Mouse (Mus musculus) adrenal gland, postnatal 10 days (tissue): ENCODE measurements around the gene Pigk. TPM values are rescaled to one million over a fixed set of nuclear protein-coding genes. Genes with fewer than 3 reads are reported as not detected.

ENCODE experiments used
- DNase-seq: peaks from one replicate; pipeline ENCODE4 v3.0.0; 2021; ENCODE audit warnings: mixed read lengths
- total RNA-seq, 2 experiments: library from RNA; stranded (reverse); gene quantifications; 2 replicates each; pipeline ENCODE4 v1.2.3; 2021

Pigk gene
- total RNA-seq, 2 experiments from 2014 or later: 44.6 to 48.7 TPM

DNA sequence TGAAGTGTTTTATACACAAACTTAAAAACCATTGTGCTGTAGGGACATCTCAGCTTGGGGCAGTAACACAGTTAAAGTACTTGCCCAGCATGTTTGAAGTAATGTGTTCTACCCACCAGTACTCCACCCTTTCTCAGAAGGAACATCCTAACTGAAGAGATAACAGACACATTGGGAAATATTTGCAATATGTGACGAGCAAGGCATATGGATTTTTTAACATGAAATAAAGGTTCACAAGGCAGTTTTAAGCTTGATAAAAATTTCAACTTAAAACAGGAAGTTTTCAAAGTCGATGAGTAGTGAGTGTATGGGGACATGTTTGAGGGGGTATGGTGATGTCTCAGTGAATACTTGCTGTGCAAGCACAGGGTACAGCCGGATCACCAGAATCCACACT, 222.4 kb downstream of the Pigk start:
- no peak for DNase-seq

DNA sequence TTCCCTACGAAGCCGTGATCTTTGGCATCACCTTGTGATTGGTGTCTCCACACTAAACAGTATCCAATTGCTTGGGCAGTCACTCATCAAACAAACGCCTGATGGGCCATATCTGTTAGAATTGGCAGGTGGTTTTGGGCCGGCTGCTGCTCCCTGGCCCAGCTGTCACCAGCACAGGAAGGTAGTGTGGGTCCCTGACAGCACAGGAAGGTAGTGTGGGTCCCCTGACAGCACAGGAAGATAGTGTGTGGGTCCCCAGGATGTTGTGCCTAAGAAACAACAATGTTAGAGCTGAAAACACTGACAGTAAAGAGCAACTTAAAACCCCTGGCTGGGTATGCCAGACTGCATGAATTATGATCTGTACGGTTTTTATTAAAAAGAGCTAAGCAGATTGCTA, 227.8 kb downstream of the Pigk start:
- no peak for DNase-seq

DNA sequence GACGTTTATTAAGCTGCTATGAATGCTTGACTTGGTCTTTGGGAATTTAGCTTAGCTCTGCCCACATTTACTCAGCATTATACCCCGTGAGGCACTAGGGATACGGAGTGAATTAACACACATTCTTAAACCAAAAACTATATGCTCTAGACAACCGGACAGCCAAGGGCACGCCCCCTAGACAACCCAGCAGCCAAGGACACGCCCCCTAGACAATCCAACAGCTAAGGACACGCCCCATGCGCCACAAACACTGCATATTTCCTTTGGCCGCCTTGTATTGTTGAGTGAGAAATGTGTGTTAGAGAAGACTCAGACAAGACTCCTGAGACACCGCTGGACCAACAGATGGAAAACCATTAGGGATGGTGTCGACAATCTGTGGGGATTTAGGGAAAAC, 229.1 kb downstream of the Pigk start:
- no peak for DNase-seq

DNA sequence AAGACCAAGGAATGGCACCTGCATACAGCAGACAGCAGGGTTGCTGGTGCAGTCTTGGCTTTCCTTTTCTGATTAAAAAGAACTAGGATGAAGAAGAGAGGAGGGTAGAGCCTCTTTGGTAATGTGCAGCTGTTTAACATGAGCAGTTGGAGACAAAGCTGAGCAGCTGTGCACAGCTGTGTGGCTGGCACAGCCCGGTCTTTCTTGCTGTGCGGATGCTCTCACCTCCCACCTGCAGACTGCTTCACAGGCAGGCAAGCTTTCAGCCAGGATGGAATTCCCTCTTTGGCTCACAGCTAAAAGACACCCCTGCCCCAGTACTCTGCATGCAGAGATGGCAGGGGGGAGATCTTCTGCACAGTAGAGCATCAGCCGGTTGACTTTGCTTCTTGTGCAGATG, 230.9 kb downstream of the Pigk start:
- no peak for DNase-seq

DNA sequence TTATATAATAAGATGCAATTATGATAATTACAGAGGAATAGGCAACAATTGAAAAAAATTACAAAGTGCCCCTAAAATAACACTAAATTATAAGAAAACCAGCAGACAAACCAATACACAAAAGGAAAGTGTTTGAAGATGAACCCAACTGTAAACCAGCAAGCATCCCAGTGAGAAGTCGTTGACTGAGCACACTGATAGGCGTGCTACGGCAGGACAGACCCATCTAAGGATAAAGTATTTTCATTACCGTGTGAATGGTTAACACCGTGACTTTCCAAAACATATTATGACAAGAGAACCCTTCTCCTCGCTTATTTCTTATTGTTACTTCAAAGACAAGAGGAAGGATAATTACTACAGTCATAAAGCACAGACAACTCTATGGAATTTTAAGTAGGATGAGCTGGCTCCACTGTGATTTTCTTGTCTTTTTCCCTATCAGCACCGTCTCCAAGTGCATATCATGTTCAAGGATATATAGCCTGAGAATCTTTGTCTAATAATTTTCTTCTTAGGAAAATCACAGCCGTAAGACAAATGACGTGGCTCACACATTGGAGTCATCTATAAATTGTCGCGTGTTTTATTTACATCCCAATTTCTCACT, 233.2 kb downstream of the Pigk start:
- no peak for DNase-seq

DNA sequence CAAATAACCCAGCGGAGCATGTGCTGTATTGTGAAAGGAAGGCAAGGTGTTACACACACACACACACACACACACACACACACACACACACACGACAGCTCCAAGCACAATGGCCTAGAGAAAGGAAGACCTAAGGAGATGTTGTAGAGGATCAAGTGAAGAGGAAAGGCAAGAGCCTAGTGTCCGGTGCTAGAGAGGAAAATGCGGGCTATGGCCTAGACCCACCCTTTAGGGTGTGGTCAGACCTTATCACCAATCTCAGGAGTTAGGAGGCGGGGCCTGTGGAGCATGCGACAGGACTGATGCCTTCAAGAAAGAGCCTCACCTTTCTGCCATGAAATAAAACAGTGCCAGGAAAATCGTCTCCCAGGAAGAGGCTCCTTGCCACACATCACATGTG, 234.7 kb downstream of the Pigk start:
- no peak for DNase-seq

DNA sequence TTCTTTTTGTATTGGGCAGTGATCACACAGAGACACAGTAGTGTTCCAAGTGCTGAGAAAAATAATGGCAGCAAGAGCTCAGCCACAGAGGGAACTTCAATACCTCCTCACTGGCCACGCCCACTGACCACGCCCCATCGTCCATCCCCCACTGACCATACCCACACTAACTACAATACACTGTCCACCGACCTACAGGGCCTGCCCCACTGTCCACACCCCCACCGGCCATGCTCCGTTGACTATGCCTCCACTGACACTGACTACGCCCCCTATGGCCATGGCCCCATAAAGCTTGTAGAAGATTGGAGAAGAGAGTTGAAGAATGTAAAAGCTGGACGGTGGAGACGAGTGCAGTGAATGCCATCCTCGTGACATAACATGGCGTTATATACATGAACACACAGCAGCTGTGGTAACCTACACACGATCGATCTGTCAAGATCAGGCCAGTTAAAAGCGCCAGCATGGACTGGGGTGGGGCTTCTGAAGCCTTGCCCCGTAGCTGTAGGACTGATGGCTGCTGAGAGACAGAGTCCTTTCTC, 235.4 kb downstream of the Pigk start:
- no peak for DNase-seq

DNA sequence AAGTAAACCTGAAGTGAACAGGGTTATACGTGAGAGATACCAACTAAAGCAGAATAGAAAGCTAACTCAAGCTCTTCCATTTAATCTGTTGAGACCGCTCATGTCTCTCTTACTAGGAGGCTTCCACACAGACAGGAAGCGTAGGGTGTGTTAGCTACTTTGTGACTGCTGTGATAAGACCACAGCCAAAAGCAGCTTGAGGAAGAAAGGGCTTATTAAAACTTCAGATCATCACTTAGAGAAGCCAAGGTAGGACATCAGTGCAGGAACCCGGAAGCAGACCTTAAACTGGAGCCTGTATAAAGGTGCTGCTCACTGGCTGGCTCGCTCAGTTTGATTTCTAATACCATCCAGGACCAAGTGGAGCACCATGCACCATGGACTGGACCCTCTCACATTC, 236.4 kb downstream of the Pigk start:
- no peak for DNase-seq

DNA sequence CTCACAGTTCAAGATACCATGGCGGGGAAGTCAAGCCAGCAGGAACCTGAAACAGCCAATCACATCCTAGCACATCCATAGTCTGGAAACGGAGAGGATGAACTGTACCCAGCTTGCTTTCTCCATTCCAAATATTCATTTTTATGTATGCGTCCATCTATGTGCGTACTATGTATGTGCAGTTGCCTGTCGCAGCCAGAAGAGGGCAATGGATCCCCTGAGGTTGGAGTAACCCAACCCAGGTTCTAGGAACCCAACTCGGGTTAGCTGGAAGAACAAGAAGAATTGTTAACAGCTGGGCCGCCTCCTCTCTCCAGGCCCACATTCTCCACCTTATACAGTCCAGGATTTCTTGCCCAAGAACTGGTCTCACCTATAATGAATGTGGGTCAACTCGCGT, 237.0 kb downstream of the Pigk start:
- no peak for DNase-seq

DNA sequence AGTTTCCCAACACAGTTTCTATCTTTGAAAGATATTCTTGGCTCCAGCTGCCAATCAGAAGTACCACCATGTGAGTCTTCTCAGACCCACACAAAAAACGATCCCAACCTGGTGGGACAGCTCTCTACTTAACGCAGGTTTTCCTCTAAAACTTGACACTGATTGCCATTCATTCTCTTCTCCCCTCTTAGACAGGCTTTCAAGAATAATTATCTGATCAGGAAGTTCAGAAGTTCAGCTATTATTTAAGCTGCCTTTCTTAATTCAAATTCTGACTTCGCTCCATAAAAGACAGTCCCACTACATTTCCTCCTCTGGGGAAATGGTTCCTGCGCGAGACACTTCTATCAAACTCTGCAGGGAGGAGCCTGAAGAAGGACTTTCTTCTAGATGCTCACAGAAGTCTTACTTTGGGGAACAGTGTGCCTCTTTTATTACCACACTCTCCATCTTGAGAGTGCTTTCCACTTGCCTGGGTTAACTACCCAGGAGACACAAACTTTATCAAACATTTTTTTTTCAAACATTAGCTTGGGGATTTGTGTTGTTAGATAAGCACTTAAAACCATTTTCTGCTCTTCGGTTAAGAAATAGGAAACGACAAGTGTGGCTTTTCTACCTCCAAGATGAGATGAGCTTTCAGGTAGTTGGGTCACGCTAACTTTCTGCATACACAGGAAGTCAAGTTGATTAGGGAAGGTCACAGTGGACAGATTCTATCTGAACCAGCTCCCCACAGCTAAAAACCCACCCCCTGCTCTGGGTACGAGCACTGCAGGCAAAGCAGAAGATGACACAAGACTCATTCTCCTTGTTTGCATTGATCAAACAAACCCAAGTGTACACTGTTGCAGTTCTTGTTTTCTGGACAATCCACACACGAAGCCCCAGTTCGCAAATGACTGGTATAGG, 238.0 kb downstream of the Pigk start:
- DNase-seq: no peak

DNA sequence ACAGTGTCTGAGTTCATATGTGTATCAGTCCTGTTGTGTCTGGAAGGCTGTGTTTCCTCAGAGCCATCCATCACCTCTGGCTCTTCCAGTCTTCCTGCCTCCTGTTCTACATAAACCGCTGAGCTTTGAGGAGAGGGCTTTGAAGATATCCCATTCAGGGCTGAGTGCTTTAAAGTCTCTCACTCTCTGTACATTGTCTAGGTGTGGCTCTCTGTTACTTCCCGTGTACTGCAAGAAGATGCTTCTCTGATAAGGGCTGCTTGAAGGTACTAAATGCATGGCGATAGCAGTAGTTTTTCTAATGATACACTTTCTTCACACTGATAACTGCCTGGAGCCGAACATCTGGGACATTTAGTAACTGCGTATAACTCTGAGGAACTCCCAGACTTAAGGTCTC, 242.1 kb downstream of the Pigk start:
- no peak for DNase-seq

DNA sequence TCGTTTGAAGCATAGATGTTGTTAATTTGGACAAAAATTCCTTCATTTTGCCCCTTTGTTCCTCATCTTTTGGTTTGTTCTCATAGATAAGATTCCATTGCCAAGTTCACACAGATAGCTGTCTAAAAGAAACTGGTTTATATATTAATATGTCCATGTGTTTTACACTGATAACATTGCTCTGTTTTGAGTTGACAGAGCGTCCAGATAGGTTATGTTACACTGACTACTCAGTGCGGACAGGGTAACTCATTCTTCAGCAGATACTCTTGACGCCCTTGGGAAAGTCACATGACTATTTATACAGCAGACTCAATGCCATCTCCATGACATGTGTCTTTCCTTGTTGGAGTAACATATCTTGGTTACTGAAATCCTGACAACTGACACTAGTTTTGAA, 242.9 kb downstream of the Pigk start:
- no peak for DNase-seq

DNA sequence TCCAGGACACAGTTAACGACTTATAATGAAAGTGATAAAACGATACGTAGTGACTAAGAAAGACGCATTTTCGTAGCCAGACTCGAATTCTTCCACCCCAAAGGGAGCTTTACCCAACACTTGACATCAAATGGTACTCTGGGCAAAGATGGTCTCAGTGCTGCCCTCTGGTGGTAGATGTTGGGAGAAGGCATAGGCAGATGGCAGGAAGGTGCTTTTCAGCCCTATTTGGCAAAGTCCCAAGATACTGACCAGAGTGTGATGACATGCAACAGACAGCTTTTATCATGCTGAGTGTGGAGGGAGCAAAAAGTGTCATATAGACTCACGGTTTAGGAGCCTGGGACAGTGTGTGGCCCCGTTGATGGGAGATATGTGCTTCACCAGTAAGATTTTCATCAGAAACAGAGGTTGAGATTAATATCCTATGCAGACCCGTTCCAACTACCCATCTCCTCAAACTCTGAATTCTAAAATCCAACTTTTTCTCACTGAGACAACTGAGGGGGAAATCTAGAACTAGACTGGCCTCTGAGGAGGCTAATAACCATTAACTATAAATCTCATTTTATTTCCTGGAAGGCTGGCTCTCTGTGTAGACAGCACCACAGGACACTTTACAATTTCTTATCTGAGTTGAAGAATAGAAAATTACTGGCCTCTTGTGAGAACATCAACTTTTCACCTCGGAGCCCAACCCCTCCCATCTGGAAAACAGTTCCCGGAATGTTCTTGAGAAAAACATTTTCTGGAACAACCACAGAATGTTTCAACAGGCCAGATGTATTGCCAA, 244.7 kb downstream of the Pigk start:
- peak; percentile 77 for DNase-seq

DNA sequence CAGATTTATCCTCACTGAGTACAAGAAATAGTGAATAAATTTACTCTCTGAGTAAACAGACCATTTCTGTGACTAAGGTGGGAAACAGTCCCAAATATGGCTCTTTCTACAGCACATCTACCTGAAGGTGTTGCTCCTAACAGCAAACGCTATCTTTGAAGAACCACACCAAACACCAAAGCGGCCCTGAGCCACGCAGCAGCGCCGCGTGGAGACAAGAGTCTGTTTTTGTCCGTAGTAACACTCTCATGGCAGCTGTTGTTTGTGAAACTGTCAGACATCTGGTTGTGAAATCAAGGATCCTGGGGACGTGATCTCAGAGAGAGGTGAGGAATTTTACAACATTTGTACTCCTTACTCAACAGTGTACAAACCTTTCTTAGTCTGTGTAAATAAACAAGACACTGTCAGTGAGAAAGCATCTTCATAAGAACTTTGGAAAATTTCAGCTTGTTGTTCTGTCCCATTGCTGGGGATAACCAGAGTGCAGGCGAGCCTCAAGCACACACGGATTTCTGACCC, 248.0 kb downstream of the Pigk start:
- DNase-seq: no peak

DNA sequence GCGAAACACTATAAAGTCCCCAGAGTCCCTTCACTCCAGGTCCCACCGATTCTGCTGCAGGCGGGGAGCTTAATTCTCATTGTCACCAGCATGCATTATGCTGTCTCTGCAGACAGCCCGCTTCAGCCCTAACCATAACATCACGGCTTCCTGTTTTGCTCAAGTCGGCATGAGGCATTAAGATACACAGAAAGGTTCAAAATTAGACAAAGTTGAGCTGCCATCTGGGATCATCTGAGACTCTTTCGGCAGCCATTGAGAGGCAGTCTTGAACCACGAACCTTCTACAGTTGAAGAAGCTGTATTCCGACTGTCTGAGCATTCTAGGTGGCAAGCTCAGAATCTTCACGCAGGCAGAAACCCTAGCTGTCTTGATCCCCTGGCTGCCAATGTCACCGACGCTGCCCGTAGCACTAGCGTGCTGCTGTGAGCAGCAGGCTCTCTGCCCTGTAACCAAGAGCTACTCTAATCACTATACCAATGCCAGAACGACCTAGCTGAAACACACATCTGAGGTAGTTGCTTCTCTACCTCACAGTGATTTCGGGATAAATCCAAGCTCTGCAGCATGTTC, 256.0 kb downstream of the Pigk start:
- DNase-seq: no peak

DNA sequence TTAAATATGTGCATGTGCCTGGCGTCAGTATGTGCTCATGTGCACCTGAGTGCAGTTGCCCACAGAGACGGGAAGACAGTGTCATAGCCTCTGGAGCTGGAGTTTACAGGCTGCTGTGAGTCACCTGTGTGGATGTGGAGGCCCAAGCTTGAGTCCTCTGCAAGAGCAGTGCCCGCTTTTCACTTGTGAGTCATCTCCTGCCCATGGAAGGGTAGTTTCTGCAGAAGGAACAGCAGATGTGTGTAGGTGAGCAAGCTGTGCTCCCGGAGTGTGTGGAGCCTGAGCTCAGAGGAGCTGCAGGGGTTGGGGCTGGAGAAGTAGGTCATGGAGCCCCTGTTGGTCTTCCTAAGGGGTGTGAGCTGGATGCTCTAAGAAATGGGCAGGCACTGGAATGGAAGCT, 257.5 kb downstream of the Pigk start:
- no peak for DNase-seq

DNA sequence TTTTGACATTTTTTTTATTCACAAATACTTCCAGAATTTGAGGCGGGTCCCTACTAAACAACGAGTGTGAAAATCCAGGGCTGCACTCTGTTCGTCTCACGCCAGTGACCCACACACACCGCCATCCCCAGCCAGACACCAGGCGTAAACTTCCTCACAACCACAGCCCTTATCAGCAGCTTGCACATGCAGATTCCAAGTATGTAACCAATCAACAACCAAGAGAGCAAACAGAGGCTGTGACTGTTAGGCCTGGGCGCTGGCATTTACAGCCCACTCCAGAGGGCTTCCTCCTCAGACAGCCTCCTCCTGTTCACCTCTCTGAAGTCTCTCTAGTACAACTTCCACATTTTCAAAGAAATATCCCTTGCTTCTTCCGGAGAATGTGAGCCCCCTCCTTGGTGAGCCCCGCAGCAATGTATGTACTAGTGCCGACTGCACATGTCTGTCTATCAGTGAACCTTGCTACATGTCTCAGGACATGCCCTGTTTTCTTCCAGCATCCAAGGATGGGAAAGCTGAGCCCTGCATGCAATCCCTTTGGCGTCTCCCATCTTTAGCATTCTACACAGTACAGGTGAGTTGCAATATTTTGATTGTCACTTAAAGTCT, 265.7 kb downstream of the Pigk start:
- DNase-seq: no peak

DNA sequence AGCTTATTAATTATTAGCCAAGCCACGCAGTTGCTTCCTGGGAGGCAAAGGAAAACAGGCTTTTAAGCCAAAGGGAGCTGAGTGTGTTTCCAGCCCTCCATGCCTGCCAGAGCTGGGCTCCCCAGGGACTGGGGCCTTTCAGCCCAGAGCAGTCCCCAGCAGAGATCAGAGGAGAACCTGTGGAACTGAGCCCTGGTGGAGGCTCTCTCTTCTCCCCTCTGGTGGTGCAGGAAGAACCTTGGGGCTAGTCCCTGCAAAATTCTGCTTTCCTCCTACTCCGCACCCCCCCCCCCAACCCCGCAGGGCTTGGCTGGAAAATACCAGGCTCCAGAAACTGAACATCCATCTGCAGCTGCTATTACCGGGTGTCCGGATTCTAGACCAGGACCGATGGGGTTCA, 266.5 kb downstream of the Pigk start:
- peak; percentile 51 for DNase-seq

DNA sequence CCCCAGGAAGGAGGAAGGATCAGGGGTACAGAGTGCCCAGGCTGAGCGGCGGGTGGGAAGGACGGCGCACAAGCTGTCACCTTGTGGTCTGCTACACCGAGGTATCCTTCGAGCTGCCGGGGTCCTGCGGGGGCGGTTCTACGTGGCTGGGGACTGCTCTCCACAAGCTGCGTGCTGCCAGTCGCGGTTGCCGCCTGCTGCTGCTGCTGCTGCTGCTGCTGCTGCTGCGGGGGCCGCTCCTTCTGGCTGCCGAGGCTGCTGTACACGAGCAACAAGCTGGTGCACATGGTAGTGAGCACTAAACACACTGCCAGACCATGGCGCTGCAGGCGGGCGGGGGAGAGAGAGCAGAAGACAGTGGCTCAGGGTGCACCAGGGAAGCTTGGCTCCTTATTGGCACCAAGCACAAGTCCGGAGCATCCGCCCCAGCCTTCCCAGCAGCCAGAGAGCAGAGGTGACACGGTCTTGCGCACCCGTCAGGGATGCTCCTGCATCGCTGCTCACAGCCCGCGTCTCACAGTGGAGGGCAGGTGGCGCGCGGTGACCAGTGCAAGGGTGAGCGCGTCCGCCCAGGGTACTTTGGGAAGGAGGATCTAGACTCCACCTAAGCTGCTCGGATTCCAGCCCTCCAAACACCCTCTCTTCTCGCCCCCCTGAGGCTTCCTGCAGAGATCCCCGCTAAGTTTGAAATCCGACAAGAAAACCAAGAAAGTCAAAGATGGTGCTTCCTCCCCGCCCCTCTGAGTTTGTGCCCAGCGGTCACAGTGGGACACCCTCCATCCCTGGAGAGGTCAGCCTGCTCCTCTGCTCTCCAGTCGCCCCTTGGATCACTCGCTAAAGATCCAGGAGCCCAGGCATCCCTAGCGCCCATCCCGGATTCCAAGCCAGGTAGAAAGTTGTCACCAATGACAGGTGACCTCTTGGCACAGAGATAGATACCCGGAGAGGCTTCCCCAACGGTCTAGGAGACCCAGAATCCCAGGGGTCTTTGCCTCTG, 267.4 kb downstream of the Pigk start:
- no peak for DNase-seq

DNA sequence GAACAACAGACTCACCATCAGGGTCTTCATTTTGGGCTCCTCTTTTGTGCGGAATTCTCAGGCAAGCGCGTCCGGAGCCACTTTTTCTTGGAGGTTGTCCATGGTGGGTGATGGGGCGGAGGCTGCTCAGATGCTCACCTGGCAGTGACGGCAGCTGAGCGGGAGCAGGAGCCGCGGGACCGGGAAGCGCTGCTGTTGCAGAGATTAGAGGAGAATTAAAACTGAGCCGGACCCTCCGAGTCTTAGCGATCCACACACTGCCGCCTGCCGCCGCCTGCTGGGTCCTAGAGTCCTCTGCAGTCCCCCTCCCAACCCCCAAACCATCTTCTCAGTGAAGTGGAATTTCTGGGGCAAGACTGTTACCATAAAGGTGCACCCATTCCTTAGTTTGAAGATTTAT, 268.1 kb downstream of the Pigk start, which contains the start of gene St6galnac5:
Gene St6galnac5, minus strand, starts transcription at position 259 of the 400 bp plus-strand sequence.
- no peak for DNase-seq
